Mouse (Mus musculus) kidney, embryonic 15.5 days (tissue): ENCODE measurements around the gene Rin2. TPM values are rescaled to one million over a fixed set of nuclear protein-coding genes. Genes with fewer than 3 reads are reported as not detected.

ENCODE experiments used
- ATAC-seq: fragments of 200-750 bp; cut with Nextera tagmentation; replicated peaks from 2 replicates; pipeline ENCODE4 v1.8.0; 2017; ENCODE audit warnings: moderate TSS enrichment; ENCODE audit not compliant: low FRiP score
- H3K27ac ChIP-seq: fragments of 300-500 bp; sonication (generic); 2 replicates; pipeline ENCODE4 v1.5.1; 2015; ENCODE audit warnings: mild to moderate bottlenecking, inconsistent platforms
- H3K27me3 ChIP-seq: fragments of 300-500 bp; sonication (generic); 2 replicates; pipeline ENCODE4 v1.6.1; 2015; ENCODE audit warnings: inconsistent platforms
- H3K36me3 ChIP-seq: fragments of 300-500 bp; sonication (generic); 2 replicates; pipeline ENCODE4 v1.6.1; 2015; ENCODE audit warnings: inconsistent platforms
- H3K4me1 ChIP-seq: fragments of 300-500 bp; sonication (generic); 2 replicates; pipeline ENCODE4 v1.6.1; 2015; ENCODE audit warnings: inconsistent platforms
- H3K4me2 ChIP-seq: fragments of 300-500 bp; sonication (generic); 2 replicates; pipeline ENCODE4 v1.6.1; 2015; ENCODE audit warnings: moderate library complexity, mild to moderate bottlenecking, inconsistent platforms
- H3K4me3 ChIP-seq: fragments of 300-500 bp; sonication (generic); replicated peaks from 2 replicates; pipeline ENCODE4 v1.5.1; 2015; ENCODE audit warnings: mild to moderate bottlenecking, inconsistent platforms
- H3K9ac ChIP-seq: fragments of 300-500 bp; sonication (generic); 2 replicates; pipeline ENCODE4 v1.6.1; 2015; ENCODE audit warnings: mild to moderate bottlenecking, inconsistent platforms
- H3K9me3 ChIP-seq: fragments of 300-500 bp; sonication (generic); replicated peaks from 2 replicates; pipeline ENCODE4 v1.6.1; 2016; ENCODE audit warnings: inconsistent platforms
- WGBS: fragments of 180-500 bp; shearing (Covaris S2); methylation state at CpG from one replicate; pipeline ENCODE4 v1.1.7; 2015; ENCODE audit warnings: mixed read lengths; 5-methylcytosine and 5-hydroxymethylcytosine counted together
- polyA plus RNA-seq: library from polyadenylated mRNA; unstranded; fragments of >200 nt; fragmentation: Nextera tagmentation; extraction: Ambion mirVana; gene quantifications from 2 replicates; pipeline ENCODE4 v1.2.1, GENCODE M21; 2015

Gene Rin2
- polyA plus RNA-seq, 1 experiment from 2014 or later = 33.0 TPM

DNA sequence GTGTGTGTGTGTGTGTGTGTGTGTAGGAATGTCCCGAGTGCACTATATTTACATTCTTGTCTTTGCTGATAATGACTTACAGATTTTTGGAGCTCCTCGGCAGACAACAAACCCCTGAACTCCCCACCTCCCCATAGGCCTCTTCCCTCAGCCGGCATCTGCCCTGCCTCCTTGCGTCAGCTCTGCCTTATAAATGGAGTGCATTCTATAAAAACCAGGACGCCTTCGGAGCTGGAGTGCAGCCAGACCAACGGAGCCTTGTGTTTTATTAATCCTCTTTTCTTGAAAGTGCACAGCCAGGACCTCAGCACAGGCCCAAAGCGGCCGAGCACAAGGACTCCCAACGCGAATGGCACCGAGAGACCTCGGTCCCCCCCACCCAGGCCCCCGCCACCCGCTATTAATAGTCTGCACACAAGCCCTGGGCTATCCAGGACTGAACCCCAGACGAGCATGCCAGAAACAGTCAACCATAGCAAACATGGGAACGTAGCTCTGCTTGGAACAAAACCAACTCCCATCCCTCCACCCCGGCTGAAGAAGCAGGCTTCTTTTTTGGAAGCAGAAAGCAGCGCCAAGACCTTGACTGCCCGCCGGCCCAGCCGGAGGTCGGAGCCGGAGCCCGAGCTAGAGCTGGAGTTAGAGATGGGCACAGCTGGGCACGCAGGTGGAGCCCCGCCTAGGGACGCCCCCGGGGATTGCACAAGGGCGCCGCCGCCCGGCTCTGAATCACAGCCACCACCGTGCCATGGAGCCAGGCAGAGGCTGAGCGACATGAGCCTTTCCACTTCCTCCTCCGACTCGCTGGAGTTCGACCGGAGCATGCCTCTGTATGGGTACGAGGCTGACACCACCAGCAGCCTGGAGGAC, 185.2 kb downstream of the Rin2 start:
- Histone ChIP-seq H3K4me2 (peak overlapping the region; percentile 56), H3K4me1 (peaks cover 47% of the 10 kb centered on the region), H3K27ac (peak overlapping the region; percentile 93), H3K9ac (peak overlapping the region; percentile 27; the same call in 1 of the 2 replicates), H3K27me3 (no peaks in the 10 kb centered on the region), H3K4me3 (peak overlapping the region; percentile 36), H3K9me3 (no peaks in the 10 kb centered on the region), H3K36me3 (peaks cover 28% of the 10 kb centered on the region)
- ATAC-seq = peak; percentile 67
- WGBS = 14% methylated on average over 40 of the region's 40 CpGs

DNA sequence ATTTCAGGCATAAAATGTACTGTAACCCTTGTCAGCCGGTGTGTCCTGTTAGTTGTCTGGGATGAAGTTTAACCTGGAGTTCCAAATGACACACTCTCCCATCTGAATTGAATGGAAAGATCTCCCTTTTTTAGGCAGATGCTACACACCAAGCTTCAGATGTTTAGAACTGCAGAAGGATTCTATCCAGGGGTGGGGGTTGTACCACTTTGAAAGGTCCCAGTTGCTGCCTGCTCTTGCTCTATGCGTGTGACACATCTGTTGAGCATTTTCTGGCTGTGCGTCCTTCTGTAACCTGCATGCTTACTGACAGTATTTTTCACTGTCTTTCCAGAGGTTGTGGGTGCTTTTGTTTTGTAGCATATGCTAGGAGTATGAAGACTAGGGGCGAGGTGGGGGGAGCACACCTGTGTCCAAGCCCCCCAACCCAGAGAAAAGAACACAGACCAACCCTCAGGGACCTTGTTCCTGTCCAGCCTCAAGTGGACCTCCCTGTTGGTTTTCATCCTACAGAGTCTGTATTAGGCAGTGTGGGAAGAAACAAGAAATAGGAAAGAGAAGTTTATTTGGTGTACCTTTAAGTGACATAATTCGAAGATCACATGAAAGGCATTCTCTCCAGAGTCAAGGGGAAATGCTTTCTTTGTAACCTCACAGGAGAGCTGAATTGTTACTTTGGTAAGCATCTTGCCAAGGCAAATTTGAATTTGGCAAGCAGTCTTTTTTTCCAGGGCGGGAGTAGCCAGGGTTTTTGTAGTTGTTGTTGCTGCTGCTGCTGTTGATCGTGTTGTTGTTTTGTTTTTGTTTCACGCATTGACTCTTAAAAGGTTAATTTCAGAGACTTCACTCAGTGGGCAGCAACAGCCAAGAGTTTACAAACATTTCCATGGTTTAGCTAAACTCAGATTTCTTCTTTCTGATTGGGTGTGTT, 186.4 kb downstream of the Rin2 start:
- 63% methylated on average over 8 of the region's 8 CpGs for WGBS
- Histone ChIP-seq H3K9me3 (no peaks in the 10 kb centered on the region), H3K36me3 (peaks cover 21% of the 10 kb centered on the region), H3K4me3 (peak overlapping the region; percentile 36), H3K27ac (peak overlapping the region; percentile 93), H3K4me2 (peak overlapping the region; percentile 56), H3K27me3 (no peaks in the 10 kb centered on the region), H3K9ac (0 out of 2 replicates have a peak overlapping the region, but pooled peaks have one; percentile 5), H3K4me1 (peaks cover 47% of the 10 kb centered on the region)
- ATAC-seq = no peak

DNA sequence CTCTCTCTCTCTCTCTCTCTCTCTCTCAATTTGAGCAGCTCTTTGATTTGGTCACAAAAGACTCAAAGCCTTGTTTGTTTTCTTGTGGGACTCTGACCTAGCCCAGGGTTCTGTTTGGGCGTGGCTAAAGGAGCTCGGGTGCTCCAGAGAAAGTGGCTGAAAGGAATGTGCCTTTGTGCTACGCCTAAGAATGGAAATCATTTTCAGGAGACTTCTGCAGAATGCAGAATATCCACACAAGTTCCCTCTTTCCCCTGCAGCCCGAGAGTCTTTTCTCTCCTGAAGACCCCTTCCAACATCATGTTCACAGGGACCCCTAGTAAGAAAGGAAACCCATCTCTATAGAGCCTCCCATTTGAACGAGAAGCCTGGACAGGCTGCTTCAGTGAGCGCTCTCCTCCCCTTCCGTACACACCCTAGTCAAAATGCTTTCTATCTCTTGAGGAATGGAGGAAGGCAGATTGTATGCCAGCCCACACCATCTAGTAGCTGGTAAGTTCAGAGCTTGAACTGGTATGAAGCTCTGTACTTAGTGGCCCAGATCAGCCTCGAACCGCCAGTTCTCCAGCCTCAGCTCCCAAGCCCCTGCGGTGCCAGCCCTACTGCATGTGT, 187.3 kb downstream of the Rin2 start:
- WGBS = 49% methylated on average over 10 of the region's 10 CpGs
- H3K9ac ChIP-seq = no peak overlapping the region
- peaks cover 25% of the 10 kb centered on the region for H3K36me3 ChIP-seq
- no peaks in the 10 kb centered on the region for H3K9me3 ChIP-seq
- ATAC-seq = no peak
- peaks cover 47% of the 10 kb centered on the region for H3K4me1 ChIP-seq
- peak overlapping the region; percentile 56 for H3K4me2 ChIP-seq
- peak overlapping the region; percentile 93 for H3K27ac ChIP-seq
- no peaks in the 10 kb centered on the region for H3K27me3 ChIP-seq
- H3K4me3 ChIP-seq = peak overlapping the region; percentile 36

DNA sequence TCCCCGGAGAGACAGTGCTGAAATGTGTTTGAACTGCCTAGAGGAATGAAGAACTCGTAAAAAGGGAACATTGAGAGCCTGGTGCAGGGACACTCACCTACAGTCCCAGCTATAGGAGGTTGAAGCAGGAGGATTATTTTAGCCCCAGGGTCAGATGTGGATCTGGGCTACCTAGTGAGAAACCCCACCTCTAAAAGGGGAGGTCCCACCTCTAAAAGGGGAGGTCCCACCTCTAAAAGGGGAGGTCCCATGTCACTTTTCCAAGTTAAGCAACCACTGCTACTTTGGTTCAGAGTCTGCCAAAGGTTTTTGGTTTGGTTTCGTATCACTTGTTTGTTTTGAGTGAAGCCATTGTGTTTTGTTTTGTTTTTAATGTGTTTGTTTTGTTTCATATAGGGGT, 190.3 kb downstream of the Rin2 start:
- peaks cover 42% of the 10 kb centered on the region for H3K36me3 ChIP-seq
- peaks cover 28% of the 10 kb centered on the region for H3K4me1 ChIP-seq
- ATAC-seq = no peak
- H3K9ac ChIP-seq = no peak overlapping the region
- WGBS = 92% methylated on average over 3 of the region's 3 CpGs
- no peak overlapping the region for H3K27ac ChIP-seq
- no peaks in the 10 kb centered on the region for H3K9me3 ChIP-seq
- H3K4me3 ChIP-seq = no peak overlapping the region
- no peaks in the 10 kb centered on the region for H3K27me3 ChIP-seq
- no peak overlapping the region for H3K4me2 ChIP-seq

DNA sequence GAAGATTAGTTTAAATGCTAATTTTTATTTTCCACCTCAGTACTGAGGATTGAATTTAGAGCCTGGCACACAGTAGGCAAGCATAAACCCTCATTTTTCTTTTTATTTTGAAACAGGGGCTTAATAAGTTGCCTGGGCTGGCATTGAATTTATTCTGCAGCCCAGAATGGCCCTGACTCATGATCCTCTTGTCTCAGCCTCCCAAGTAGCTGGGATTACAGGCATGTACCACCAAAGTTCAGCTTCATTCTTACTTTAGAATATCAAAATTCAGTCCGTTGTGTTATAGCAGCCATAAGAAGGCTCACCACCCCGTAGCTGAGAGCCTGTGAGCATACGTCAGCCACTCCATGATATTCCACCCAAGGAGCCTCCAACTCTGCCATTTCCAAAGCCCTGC, 191.2 kb downstream of the Rin2 start:
- H3K4me1 ChIP-seq = peaks cover 19% of the 10 kb centered on the region

DNA sequence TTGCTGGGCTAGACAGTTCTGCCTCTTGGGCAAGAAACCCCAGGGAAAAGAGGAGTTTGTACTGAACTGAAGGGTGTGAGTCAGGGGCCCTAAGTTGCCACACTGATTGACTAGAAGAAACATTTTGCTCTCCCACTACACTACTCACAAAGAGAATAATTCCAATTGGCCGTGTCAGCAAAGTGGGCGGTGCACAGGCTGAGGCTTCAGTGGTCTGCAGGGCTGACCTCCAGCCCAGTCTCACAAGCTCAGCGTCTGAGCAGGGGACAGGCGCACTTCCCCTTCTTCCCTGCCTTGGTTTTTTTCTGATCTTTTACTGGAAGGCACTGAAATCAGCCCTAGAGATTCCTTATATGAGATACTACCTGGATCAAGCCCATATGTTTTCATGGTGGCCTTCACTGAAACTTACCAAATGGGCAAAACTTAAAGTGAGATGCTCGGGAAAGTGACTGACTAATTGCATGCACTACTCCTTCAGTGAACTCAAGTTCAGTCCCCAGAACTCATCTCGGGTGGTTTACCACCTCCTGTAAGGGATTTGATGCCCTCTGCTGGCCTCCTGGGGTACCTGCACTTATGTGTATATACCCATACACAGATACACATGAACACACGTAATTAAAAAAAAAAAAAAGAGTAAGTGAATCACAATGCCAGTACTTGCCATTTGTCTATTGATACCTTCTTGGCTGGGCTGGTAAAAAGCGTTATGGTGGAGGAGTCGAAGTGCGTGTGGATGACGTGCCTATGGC, 191.9 kb downstream of the Rin2 start:
- Histone ChIP-seq H3K27ac (no peak overlapping the region), H3K4me3 (no peak overlapping the region), H3K4me1 (peaks cover 12% of the 10 kb centered on the region), H3K36me3 (peaks cover 42% of the 10 kb centered on the region), H3K4me2 (no peak overlapping the region), H3K27me3 (no peaks in the 10 kb centered on the region), H3K9ac (no peak overlapping the region), H3K9me3 (no peaks in the 10 kb centered on the region)
- 94% methylated on average over 11 of the region's 11 CpGs for WGBS
- no peak for ATAC-seq

More for the DNA sequence above, 191.2 kb downstream of the Rin2 start:
- H3K36me3 ChIP-seq = peaks cover 42% of the 10 kb centered on the region
- no peak overlapping the region for H3K4me3 ChIP-seq
- H3K27ac ChIP-seq = no peak overlapping the region
- no peaks in the 10 kb centered on the region for H3K27me3 ChIP-seq
- ATAC-seq = no peak
- 94% methylated on average over 3 of the region's 3 CpGs for WGBS
- no peak overlapping the region for H3K4me2 ChIP-seq
- no peaks in the 10 kb centered on the region for H3K9me3 ChIP-seq
- no peak overlapping the region for H3K9ac ChIP-seq

DNA sequence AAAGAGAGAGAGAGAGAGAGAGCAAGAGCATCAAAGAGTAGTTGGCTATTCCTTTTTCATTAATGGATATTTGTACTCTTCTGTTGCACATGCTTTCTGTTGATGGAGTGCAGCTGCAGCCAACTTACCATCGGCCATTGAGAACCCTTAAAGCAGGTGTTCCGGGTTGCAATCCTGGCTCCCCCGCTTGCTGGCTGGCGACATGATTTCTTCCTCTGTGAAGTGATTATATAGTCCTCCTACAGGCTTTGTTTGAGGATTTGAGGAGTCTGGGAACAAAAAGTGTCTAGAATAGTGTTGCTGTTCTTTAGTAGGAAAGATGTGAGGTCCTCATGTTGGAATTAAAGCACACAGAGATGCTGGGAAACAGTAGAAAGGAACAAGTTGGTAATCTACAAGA, 196.3 kb downstream of the Rin2 start:
- ATAC-seq = no peak
- no peak overlapping the region for H3K4me2 ChIP-seq
- H3K27me3 ChIP-seq = no peaks in the 10 kb centered on the region
- H3K9me3 ChIP-seq = no peaks in the 10 kb centered on the region
- H3K27ac ChIP-seq = no peak overlapping the region
- WGBS = 73% methylated on average over 4 of the region's 4 CpGs
- no peak overlapping the region for H3K9ac ChIP-seq
- peaks cover 41% of the 10 kb centered on the region for H3K36me3 ChIP-seq
- H3K4me1 ChIP-seq = no peaks in the 10 kb centered on the region
- H3K4me3 ChIP-seq = no peak overlapping the region

DNA sequence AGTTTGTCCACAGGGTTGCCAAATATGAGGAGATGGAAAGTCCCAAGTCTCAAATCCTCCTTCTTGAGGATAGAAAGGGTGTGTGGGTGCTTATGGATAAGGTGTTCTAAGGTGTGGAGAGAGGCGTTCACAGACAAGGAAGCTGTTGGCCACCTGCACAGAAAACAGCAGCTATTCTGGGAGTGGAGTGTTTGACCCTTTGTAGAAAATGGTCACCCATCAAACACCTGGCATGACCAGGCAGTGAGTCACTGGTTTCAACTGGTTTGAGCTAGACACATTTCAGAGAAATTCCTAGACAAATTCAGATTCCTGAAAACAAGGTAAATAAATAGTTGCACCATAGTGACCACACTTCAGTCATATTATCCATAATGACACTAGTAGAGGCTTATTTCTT, 197.1 kb downstream of the Rin2 start:
- H3K36me3 ChIP-seq = peaks cover 41% of the 10 kb centered on the region
- ATAC-seq = no peak
- WGBS = 80% methylated on average over 1 of the region's 1 CpGs
- H3K4me2 ChIP-seq = no peak overlapping the region
- no peaks in the 10 kb centered on the region for H3K9me3 ChIP-seq
- no peak overlapping the region for H3K27ac ChIP-seq
- no peaks in the 10 kb centered on the region for H3K4me1 ChIP-seq
- no peaks in the 10 kb centered on the region for H3K27me3 ChIP-seq
- no peak overlapping the region for H3K4me3 ChIP-seq
- no peak overlapping the region for H3K9ac ChIP-seq

DNA sequence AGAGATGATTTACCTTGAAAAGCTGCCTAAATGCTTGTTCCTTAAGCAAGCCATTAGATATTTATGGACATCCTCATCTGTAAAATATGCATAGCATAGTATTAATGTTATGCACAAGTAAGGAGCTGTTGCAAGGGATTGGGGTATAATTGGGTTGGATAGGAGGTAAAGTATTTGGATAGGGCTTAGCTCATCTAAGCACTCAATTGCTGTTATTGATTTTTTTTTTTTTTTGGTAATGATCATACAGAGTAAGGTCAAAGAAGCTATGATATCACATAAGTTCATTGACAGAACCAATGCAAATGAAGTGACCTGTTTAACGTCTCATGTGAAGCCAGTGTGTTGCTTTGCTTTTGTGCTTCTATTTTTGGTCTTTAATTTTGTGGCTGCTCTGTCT, 198.9 kb downstream of the Rin2 start:
- WGBS = 80% methylated on average over 1 of the region's 1 CpGs
- Histone ChIP-seq H3K36me3 (peaks cover 42% of the 10 kb centered on the region), H3K27ac (no peak overlapping the region), H3K9me3 (no peaks in the 10 kb centered on the region), H3K9ac (no peak overlapping the region), H3K4me3 (no peak overlapping the region), H3K27me3 (no peaks in the 10 kb centered on the region), H3K4me1 (no peaks in the 10 kb centered on the region), H3K4me2 (no peak overlapping the region)
- no peak for ATAC-seq

DNA sequence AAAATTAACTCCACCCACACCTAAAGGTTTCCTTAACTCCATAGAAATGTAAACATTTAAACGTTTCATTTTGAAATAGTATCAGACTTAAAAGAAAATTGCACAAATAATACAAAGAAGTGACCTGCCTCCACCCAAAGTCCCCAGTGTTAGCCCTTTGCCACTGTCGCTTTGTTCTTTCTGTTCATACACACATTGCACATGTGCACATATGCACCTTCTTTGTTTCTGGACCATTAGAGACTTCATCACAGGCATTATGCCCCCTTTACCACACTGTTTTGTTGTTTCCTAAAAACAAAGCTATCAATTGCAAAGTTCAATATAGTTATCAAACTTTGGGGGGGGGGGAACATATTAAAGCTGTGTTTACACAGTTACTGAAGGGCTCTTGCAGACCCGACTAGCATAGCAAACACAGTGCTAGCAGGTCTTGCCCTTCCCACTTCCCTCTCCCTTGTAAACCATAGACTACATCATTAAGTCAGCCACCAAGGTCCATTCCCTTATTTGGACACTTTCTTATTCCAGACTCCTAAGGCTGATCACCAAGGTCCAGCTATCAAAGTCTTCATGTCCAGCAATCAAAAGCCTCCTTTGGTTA, 200.0 kb downstream of the Rin2 start:
- no peaks in the 10 kb centered on the region for H3K4me1 ChIP-seq
- H3K9me3 ChIP-seq = no peaks in the 10 kb centered on the region
- no peak overlapping the region for H3K4me3 ChIP-seq
- H3K4me2 ChIP-seq = no peak overlapping the region
- H3K27me3 ChIP-seq = no peaks in the 10 kb centered on the region
- WGBS = 68% methylated on average over 3 of the region's 3 CpGs
- H3K9ac ChIP-seq = no peak overlapping the region
- no peak overlapping the region for H3K27ac ChIP-seq
- peaks cover 42% of the 10 kb centered on the region for H3K36me3 ChIP-seq
- ATAC-seq = no peak

DNA sequence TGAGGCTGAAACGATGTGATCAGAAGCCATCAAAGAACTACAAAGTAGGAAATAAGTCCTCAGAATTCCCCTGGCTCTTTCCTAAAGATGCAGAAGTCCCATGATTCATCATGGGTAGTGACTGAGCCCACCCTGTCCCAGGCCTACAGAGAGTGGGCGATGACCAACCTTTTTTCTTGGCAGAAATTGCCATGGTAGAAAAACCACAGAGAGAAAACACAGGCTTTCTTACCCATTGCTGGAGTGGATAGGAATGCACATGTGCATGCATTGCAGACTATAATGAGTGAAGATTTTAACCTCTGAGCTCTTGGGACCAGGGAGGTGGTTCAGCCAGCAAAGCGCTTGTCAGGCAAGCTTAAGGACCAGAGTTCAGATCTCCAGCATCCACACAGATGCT, 202.2 kb downstream of the Rin2 start:
- Histone ChIP-seq H3K4me3 (no peak overlapping the region), H3K4me1 (peaks cover 2% of the 10 kb centered on the region; the same call in 1 of the 2 replicates), H3K27me3 (no peaks in the 10 kb centered on the region), H3K36me3 (peaks cover 55% of the 10 kb centered on the region), H3K9me3 (no peaks in the 10 kb centered on the region), H3K4me2 (no peak overlapping the region), H3K27ac (no peak overlapping the region), H3K9ac (no peak overlapping the region)
- ATAC-seq = no peak
- 92% methylated on average over 3 of the region's 3 CpGs for WGBS
